Mouse (Mus musculus) embryonic stem cell, embryonic (primary cell): ENCODE results near the gene Setd7.

Source experiments
- CTCF ChIA-PET, 4 experiments: fragments of 300-600 bp in 2 of 4; fragments of 350-600 bp in 2 of 4; sonication (Branson Sonifier 250); formaldehyde crosslinking; loops; one replicate each; lab custom pipeline; 2022; ENCODE audit warnings: inconsistent platforms in 2 of 4; lab: Charles Lee
- POLR2A ChIA-PET, 4 experiments: fragments of 300-600 bp in 2 of 4; fragments of 350-600 bp in 2 of 4; sonication (Branson Sonifier 250); formaldehyde crosslinking; loops; one replicate each; lab custom pipeline; 2022; ENCODE audit warnings: antibody characterized with exemption in 4 of 4, inconsistent platforms in 1 of 4; lab: Charles Lee

Gene Setd7

GRCm38 (mm10) chr3:51505465-51505864 lies 55.2 kb downstream of the Setd7 start:
- ChIA-PET CTCF (interaction anchor here in 2 of 4 experiments (0.5 to 1.6 kb wide), 6 partner anchors 34 to 196 kb away, joined by 3 to 6 read pairs (median 3); no protein-coding TSS in a partner anchor), POLR2A (interaction anchor here in 2 of 4 experiments (0.6 to 1.8 kb wide), 10 partner anchors 12 to 324 kb away, joined by 3 to 8 read pairs (median 4); partner anchors contain the start of genes Rab33b (in 1 of the 2) and Setd7 (in 1 of the 2))

DNA sequence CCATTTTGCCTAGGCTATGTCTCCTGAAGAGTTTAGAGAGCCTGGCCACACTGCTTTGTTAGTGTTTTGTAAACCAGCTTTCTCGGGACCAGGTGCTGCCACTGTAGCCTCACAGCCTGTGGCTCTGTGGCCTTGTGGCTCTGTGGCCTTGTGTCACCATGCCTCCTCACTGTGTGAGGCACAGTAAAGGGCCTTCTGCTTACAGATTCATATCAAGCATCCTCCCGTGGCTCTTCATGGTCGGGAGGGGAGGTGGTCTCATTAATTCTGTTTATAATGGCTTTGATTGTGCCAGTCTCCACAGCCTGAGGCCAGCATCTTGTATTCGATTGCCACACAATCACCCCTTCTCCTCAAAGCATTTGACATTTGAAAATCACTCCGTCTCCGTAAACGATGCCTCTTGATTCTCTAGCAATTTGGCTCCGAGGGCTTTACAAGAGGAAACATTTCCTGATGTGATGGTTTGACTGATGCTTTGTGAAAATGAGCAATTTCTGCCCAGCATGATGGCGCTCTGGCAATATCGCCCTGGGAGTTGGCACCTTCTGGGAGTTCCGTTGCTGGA lies 56.2 kb downstream of the Setd7 start:
- ChIA-PET POLR2A (interaction anchor here in 1 of 4 experiments (1.6 kb wide), 1 partner anchor 21 kb away, joined by 8 read pairs; the partner anchor contains the start of gene Rab33b), CTCF (interaction anchor here in 1 of 4 experiments (0.9 to 1.6 kb wide), 2 partner anchors 35 to 144 kb away, joined by 3 to 6 read pairs; no protein-coding TSS in a partner anchor)

- ChIA-PET POLR2A (interaction anchor here in 2 of 4 experiments (0.7 to 1.7 kb wide), 5 partner anchors 9 to 88 kb away, joined by 3 to 5 read pairs (median 4); partner anchors contain the start of gene Rab33b (in 1 of the 2)), CTCF (interaction anchor here in 3 of 4 experiments (0.6 to 1.2 kb wide), 4 partner anchors 39 to 279 kb away, joined by 3 to 5 read pairs (median 4); no protein-coding TSS in a partner anchor)
Observed at GRCm38 (mm10) chr3:51499876-51500275, 60.8 kb downstream of the Setd7 start.

DNA sequence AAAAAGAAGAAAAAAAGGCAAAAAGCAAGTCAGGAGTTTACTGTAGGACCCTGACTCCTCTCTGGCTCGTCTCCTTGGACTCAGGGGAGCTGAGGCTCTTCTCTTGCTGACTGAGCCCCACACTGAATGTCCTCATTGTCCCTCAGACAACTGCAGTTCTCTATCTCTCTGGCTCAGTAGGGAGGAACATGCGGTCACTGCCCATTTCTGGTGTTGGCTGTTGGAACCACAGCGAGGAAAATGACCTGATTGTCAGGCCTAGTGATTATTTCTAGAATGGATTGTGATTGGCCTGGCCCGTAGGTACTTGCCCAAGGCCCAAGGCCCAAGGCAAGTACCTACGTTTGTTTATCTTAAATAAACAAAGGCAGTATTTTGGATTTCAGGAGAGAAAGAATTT lies 62.0 kb downstream of the Setd7 start:
- ChIA-PET POLR2A (interaction anchor here in 1 of 4 experiments (0.6 to 0.8 kb wide), 2 partner anchors 14 to 15 kb away, joined by 3 read pairs; no protein-coding TSS in a partner anchor), CTCF (no interaction called here)

GRCm38 (mm10) chr3:51497978-51498377 lies 62.7 kb downstream of the Setd7 start:
- ChIA-PET CTCF (no interaction called here), POLR2A (interaction anchor here in 1 of 4 experiments (0.6 kb wide), 1 partner anchor 289 kb away, joined by 3 read pairs; no protein-coding TSS in a partner anchor)

GRCm38 (mm10) chr3:51495646-51496045 lies 65.0 kb downstream of the Setd7 start:
- ChIA-PET POLR2A (no interaction called here), CTCF (interaction anchor here in 1 of 4 experiments (0.6 kb wide), 1 partner anchor 89 kb away, joined by 5 read pairs; no protein-coding TSS in a partner anchor)

- CTCF ChIA-PET, result no interaction called here
- POLR2A ChIA-PET, result interaction anchor here in 2 of 4 experiments (0.7 to 2.1 kb wide), 4 partner anchors 11 to 491 kb away, joined by 3 to 6 read pairs (median 4); partner anchors contain the start of gene Rab33b (in 2 of the 2)
Observed at GRCm38 (mm10) chr3:51494466-51494865, 66.2 kb downstream of the Setd7 start.

DNA sequence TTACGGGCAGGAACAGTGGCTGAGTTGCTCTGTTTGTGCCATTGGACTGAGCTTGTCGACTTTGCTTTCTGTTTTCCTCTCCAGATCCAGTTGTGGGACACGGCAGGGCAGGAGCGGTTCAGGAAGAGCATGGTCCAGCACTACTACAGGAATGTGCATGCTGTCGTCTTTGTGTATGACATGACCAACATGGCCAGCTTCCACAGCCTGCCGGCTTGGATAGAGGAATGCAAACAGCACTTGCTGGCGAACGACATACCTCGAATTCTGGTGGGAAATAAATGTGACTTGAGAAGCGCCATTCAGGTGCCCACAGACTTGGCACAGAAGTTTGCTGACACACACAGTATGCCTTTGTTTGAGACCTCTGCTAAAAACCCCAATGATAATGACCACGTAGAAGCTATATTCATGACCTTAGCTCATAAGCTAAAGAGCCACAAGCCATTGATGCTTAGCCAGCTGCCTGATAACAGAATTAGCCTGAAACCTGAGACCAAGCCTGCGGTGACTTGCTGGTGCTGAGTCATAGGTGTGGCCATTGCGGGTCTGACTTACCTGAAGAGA lies 67.3 kb downstream of the Setd7 start:
- CTCF ChIA-PET, result interaction anchor here in 1 of 4 experiments (1.1 kb wide), 1 partner anchor 9 kb away, joined by 3 read pairs; the partner anchor contains the start of gene Rab33b

GRCm38 (mm10) chr3:51490088-51490753 lies 70.5 kb downstream of the Setd7 start:
- ChIA-PET POLR2A (interaction anchor here in 2 of 4 experiments (0.6 to 1.9 kb wide), 7 partner anchors 10 to 682 kb away, joined by 3 to 7 read pairs (median 4); no protein-coding TSS in a partner anchor), CTCF (interaction anchor here in 2 of 4 experiments (0.6 to 0.7 kb wide), 2 partner anchors 13 to 161 kb away, joined by 3 read pairs; no protein-coding TSS in a partner anchor)

More for the DNA sequence above, 67.3 kb downstream of the Setd7 start:
- POLR2A ChIA-PET, result interaction anchor here in 2 of 4 experiments (0.9 to 2.1 kb wide), 9 partner anchors 9 to 180 kb away, joined by 3 to 6 read pairs (median 3); partner anchors contain the start of gene Rab33b (in 2 of the 2)

GRCm38 (mm10) chr3:51486491-51487195 lies 74.0 kb downstream of the Setd7 start:
- POLR2A ChIA-PET, result interaction anchor here in 1 of 4 experiments (1.2 kb wide), 1 partner anchor 19 kb away, joined by 3 read pairs; no protein-coding TSS in a partner anchor
- CTCF ChIA-PET, result interaction anchor here in 1 of 4 experiments (0.6 kb wide), 1 partner anchor 136 kb away, joined by 3 read pairs; no protein-coding TSS in a partner anchor

DNA sequence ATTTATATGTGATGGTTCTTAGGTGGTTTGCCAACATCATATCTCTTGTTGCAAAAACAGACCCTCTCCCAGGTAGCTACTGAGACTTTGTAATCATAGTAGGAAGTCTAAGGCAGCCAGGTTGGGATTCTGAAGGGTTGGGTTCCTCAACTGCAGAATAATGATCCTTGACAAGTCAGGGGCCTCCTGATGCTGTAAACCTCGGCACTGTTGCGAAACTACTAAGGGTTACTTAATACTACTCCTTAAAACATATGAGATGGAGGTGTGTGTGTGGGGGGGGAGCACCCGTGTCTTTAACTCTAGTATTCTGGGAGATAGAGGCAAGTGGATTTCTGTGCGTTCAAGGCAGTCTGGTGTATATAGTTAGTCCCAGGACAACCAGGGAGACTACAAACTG lies 75.3 kb downstream of the Setd7 start:
- ChIA-PET POLR2A (no interaction called here), CTCF (no interaction called here)

DNA sequence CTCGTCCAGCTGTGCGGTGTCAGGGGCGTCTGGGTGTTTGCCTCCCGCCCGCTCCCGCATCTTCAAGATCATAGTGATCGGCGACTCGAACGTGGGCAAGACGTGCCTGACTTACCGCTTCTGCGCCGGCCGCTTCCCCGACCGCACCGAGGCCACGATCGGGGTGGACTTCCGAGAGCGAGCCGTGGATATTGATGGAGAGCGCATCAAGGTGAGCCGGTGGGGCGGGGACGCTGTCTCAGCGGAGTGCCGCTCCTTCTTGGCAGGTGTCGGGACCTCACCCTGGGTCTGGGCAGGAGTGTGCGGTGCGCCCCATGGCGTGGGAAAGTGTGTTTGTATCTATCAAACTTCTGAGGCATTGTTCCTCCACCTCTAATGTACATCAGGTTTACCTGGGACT lies 76.3 kb downstream of the Setd7 start:
- ChIA-PET POLR2A (interaction anchor here in 3 of 4 experiments (0.6 to 2.3 kb wide), 51 partner anchors 8 to 498 kb away, joined by 3 to 13 read pairs (median 4); partner anchors contain the start of genes Ndufc1 (in 2 of the 3), Setd7 (in 2 of the 3) and Naa15 (in 1 of the 3)), CTCF (interaction anchor here in 1 of 4 experiments (0.6 to 1.6 kb wide), 4 partner anchors 9 to 256 kb away, joined by 3 read pairs; no protein-coding TSS in a partner anchor)

DNA sequence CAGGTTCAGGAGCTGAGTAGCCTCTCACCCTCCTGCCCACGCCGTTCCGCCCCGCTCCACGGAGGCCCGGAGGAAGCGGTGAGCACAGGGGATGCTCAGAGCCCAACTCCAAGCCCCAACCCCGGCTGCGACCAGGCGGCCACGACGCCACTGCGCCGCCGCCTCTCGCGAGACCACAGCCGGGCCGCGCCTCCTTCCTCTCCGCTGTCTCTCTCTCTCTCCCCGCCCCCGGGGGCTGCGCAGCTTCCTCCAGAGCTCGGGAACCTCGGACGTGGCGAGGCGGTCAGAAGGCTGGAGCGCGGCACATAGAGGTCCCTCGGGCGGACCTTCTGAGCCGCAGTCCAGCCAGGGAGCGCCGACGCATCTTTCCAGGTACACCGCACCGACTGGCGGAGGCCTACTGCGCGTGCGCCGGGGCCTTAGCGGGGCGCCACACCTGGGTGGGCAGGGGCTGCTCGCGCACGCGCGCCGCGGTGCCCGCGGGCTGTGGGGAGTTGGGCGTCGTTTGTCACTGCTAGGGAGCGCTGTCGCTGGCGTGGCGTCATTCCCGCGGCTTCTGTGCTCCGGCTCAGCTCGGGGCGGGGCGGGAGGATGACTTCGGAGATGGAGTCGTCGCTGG lies 76.8 kb downstream of the Setd7 start, which contains the start of gene Rab33b:
TSS of gene Rab33b (plus strand) at position 180 of the 619 bp plus-strand sequence.
- POLR2A ChIA-PET, result interaction anchor here in 3 of 4 experiments (0.6 to 2.3 kb wide), 68 partner anchors 9 to 726 kb away, joined by 3 to 13 read pairs (median 4); partner anchors contain the start of genes Ndufc1 (in 2 of the 3), Setd7 (in 2 of the 3), Mgarp (in 1 of the 3) and Naa15 (in 1 of the 3)
- CTCF ChIA-PET, result interaction anchor here in 2 of 4 experiments (0.6 to 1.6 kb wide), 9 partner anchors 9 to 959 kb away, joined by 3 to 4 read pairs (median 3); no protein-coding TSS in a partner anchor

DNA sequence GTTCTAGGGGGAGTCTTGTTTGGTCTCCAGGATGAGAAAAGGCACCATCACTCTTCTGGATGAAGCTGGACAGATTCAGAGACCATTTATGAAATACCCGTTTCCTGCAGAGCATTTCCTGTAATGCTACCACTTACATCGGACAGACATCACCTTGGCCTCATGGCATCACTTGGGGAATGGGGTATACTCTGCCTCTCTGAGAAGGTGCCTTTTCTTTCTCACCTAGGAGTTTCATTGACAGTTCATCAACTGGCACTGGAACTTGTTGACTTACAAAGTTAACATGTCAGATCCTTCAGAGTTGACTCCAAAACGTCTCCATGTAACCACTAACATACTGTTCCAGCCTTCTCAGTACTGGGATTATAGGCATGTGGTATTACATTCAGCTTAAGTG lies 77.9 kb downstream of the Setd7 start:
- POLR2A ChIA-PET, result interaction anchor here in 3 of 4 experiments (0.6 to 2.3 kb wide), 37 partner anchors 7 to 1532 kb away, joined by 3 to 13 read pairs (median 4); partner anchors contain the start of genes Ndufc1 (in 2 of the 3), Setd7 (in 2 of the 3) and Mgarp (in 1 of the 3)
- CTCF ChIA-PET, result interaction anchor here in 2 of 4 experiments (0.8 to 1.6 kb wide), 3 partner anchors 57 to 226 kb away, joined by 3 read pairs; no protein-coding TSS in a partner anchor

DNA sequence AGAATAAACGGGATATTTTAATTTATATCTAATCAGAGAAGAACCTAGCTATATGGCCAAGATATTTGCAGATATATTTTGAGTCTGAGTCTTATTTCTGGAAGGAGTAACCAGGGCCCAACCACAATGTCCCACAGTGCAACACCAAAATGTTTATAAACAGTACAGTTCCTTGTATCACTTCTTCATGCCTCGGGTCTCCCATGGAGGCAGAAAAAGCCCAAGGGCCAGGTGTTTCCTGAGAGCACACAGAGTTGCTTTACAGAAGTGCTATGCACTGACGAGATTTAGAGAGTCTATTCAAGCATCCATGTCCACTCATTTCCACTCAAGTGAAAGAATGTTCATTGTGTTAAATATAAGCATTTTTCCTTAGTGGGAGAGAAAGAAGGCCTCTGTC lies 78.8 kb downstream of the Setd7 start:
- CTCF ChIA-PET, result interaction anchor here in 1 of 4 experiments (1.1 kb wide), 1 partner anchor 29 kb away, joined by 5 read pairs; no protein-coding TSS in a partner anchor
- POLR2A ChIA-PET, result no interaction called here

- POLR2A ChIA-PET, result interaction anchor here in 2 of 4 experiments (0.6 to 1.1 kb wide), 7 partner anchors 8 to 79 kb away, joined by 3 to 6 read pairs (median 4); no protein-coding TSS in a partner anchor
- CTCF ChIA-PET, result interaction anchor here (0.6 to 1.8 kb wide), 17 partner anchors 9 to 1828 kb away, joined by 3 to 8 read pairs (median 4); no protein-coding TSS in a partner anchor
Observed at GRCm38 (mm10) chr3:51481059-51481458, 79.6 kb downstream of the Setd7 start.
